Mouse (Mus musculus) megakaryocyte-erythroid progenitor cell, adult 5-6 weeks (primary cell): ENCODE data around the gene Prtn3. TPM values are rescaled to one million over a fixed set of nuclear protein-coding genes. Genes with fewer than 3 reads are reported as not detected.

Experiments used
- ATAC-seq: replicated peaks from 2 replicates; pipeline ENCODE4 v1.8.0; 2016; ENCODE audit warnings: mild to moderate bottlenecking, inconsistent platforms; ENCODE audit not compliant: severe bottlenecking, poor library complexity, low FRiP score, low TSS enrichment
- total RNA-seq, 2 experiments: library from RNA; stranded (forward) in 1 of 2; stranded (reverse) in 1 of 2; fragments of 200-1000, 215-1000 nt in 1 of 2; fragments of >200 nt in 1 of 2; fragmentation: Nextera tagmentation in 1 of 2; gene quantifications; 2 replicates each; pipeline ENCODE4 v1.2.3; 2014 to 2017

The Prtn3 gene
- total RNA-seq, 2 experiments from 2014 or later = 0.56 to 2.5 TPM

GRCm38 (mm10) chr10:79897316-79898245, 23.3 kb downstream of the Prtn3 start:
- ATAC-seq = no peak

- ATAC-seq = no peak; the same call in 1 of the 2 replicates
These were observed 26.7 kb downstream of the Prtn3 start for GRCm38 (mm10) chr10:79900951-79901410.

- no peak for ATAC-seq
These were observed 32.4 kb downstream of the Prtn3 start for GRCm38 (mm10) chr10:79906712-79907111.

GRCm38 (mm10) chr10:79907415-79907814, 33.1 kb downstream of the Prtn3 start:
- ATAC-seq = no peak

GRCm38 (mm10) chr10:79908167-79909091, 34.2 kb downstream of the Prtn3 start, which contains the start of gene Med16:
Gene Med16 (minus strand): TSS chr10:79908923.
- ATAC-seq = peak; percentile 91

- peak; percentile 23; the same call in 1 of the 2 replicates for ATAC-seq
These were observed 35.0 kb downstream of the Prtn3 start for GRCm38 (mm10) chr10:79909092-79909922.

- no peak for ATAC-seq
These were observed 36.3 kb downstream of the Prtn3 start, which contains the start of gene Gm26602 for GRCm38 (mm10) chr10:79910556-79910955. Gene Gm26602 (plus strand): TSS chr10:79910856.

- no peak for ATAC-seq
These were observed 38.1 kb downstream of the Prtn3 start for GRCm38 (mm10) chr10:79912412-79912811.

- ATAC-seq = peak; percentile 64
These were observed 40.1 kb downstream of the Prtn3 start for GRCm38 (mm10) chr10:79914131-79914947.

- peak; percentile 9 for ATAC-seq
These were observed 40.8 kb downstream of the Prtn3 start for GRCm38 (mm10) chr10:79914948-79915596.

GRCm38 (mm10) chr10:79916081-79916480, 41.8 kb downstream of the Prtn3 start:
- ATAC-seq = no peak

GRCm38 (mm10) chr10:79916808-79917531, 42.7 kb downstream of the Prtn3 start, which contains the start of gene Kiss1r:
Gene Kiss1r (plus strand): TSS chr10:79916971.
- peak; percentile 50 for ATAC-seq

- ATAC-seq = no peak
These were observed 43.3 kb downstream of the Prtn3 start for GRCm38 (mm10) chr10:79917532-79918100.

GRCm38 (mm10) chr10:79918231-79919078, 44.2 kb downstream of the Prtn3 start:
- no peak for ATAC-seq

GRCm38 (mm10) chr10:79919251-79919849, 45.1 kb downstream of the Prtn3 start:
- ATAC-seq = no peak
